Mouse (Mus musculus) heart, postnatal 4 days (tissue): ENCODE results near the gene Zfp108. TPM values are rescaled to one million over a fixed set of nuclear protein-coding genes. Genes with fewer than 3 reads are reported as not detected.
"Not testable (repeated sequence)": the region's sequence is repeated elsewhere in the genome, so short reads cannot be mapped to it uniquely, and the experiment has no call there.

Experiments used
- DNase-seq: peaks from one replicate; pipeline ENCODE4 v3.0.0; 2021
- total RNA-seq, 2 experiments: library from RNA; stranded (reverse); gene quantifications; 2 replicates each; pipeline ENCODE4 v1.2.3; 2021

The Zfp108 gene
- 1 to 10 TPM; 1.2 to 1.4 TPM for total RNA-seq

GRCm38 (mm10) chr7:24254633-24255474 lies at the start of gene Zfp108:
Gene Zfp108 (plus strand): TSS chr7:24254794.
- DNase-seq, result peak; percentile 80

GRCm38 (mm10) chr7:24207488-24208261 lies 46.9 kb upstream of the Zfp108 start:
- peak; percentile 73 for DNase-seq

- DNase-seq, result no peak
These were observed 46.2 kb upstream of the Zfp108 start for GRCm38 (mm10) chr7:24208282-24208886.

- no peak for DNase-seq
These were observed 44.3 kb upstream of the Zfp108 start for GRCm38 (mm10) chr7:24210296-24210695.

GRCm38 (mm10) chr7:24211343-24211742 lies 43.3 kb upstream of the Zfp108 start, which contains the start of gene Zfp111:
Gene Zfp111 (minus strand): TSS chr7:24211443.
- DNase-seq, result no peak

- peak; percentile 46 for DNase-seq
These were observed 17.4 kb upstream of the Zfp108 start, which contains the start of gene Zfp109 for GRCm38 (mm10) chr7:24237040-24237791. Gene Zfp109 (minus strand): TSS chr7:24237560.

- DNase-seq, result no peak
These were observed 597 bp upstream of the Zfp108 start for GRCm38 (mm10) chr7:24253779-24254615.

GRCm38 (mm10) chr7:24259306-24259999 lies 4.9 kb downstream of the Zfp108 start:
- DNase-seq, result no peak

- no peak for DNase-seq
These were observed 5.4 kb downstream of the Zfp108 start for GRCm38 (mm10) chr7:24260000-24260312.

GRCm38 (mm10) chr7:24268176-24269155 lies 13.9 kb downstream of the Zfp108 start:
- DNase-seq, result no peak

- no peak for DNase-seq
These were observed 14.7 kb downstream of the Zfp108 start for GRCm38 (mm10) chr7:24269256-24269655.

- DNase-seq, result no peak
These were observed 15.2 kb downstream of the Zfp108 start for GRCm38 (mm10) chr7:24269667-24270287.

- peak; percentile 76 for DNase-seq
These were observed 15.7 kb downstream of the Zfp108 start, which contains the start of gene Zfp93 for GRCm38 (mm10) chr7:24270288-24270672. Gene Zfp93 (plus strand): TSS chr7:24270420.

- DNase-seq, result no peak
These were observed 16.6 kb downstream of the Zfp108 start for GRCm38 (mm10) chr7:24271191-24271590.

- DNase-seq, result no peak
These were observed 19.9 kb downstream of the Zfp108 start for GRCm38 (mm10) chr7:24274456-24274855.

- not testable (repeated sequence) for DNase-seq
These were observed 24.2 kb downstream of the Zfp108 start for GRCm38 (mm10) chr7:24278771-24279170.

- no peak for DNase-seq
These were observed 25.6 kb downstream of the Zfp108 start for GRCm38 (mm10) chr7:24280031-24280857.

- DNase-seq, result no peak
These were observed 26.2 kb downstream of the Zfp108 start for GRCm38 (mm10) chr7:24280858-24281145.
